Mouse (Mus musculus) small intestine, adult 2 months (tissue): ENCODE measurements around the gene Alox5ap.

Source experiments
- CTCF ChIP-seq: fragments of 200-500 bp; IDR thresholded peaks from 2 replicates; pipeline ENCODE4 v1.5.1; 2012; ENCODE audit warnings: low read depth, mild to moderate bottlenecking, control low read depth, inconsistent platforms, low read length, moderate library complexity, mixed read lengths; ENCODE audit not compliant: insufficient replicate concordance, insufficient read length; ENCODE audit errors: extremely low read depth
- POLR2A ChIP-seq: fragments of 200-500 bp; IDR thresholded peaks from 2 replicates; pipeline ENCODE4 v1.6.1; 2012; ENCODE audit warnings: low read depth, mild to moderate bottlenecking, control low read depth, inconsistent platforms, low read length, moderate library complexity

GRCm38 (mm10) chr5:149253491-149253890, 11.1 kb upstream of the Alox5ap start:
- no peak for TF ChIP-seq POLR2A
- no peak for TF ChIP-seq CTCF
